In the genomic region with DNA sequence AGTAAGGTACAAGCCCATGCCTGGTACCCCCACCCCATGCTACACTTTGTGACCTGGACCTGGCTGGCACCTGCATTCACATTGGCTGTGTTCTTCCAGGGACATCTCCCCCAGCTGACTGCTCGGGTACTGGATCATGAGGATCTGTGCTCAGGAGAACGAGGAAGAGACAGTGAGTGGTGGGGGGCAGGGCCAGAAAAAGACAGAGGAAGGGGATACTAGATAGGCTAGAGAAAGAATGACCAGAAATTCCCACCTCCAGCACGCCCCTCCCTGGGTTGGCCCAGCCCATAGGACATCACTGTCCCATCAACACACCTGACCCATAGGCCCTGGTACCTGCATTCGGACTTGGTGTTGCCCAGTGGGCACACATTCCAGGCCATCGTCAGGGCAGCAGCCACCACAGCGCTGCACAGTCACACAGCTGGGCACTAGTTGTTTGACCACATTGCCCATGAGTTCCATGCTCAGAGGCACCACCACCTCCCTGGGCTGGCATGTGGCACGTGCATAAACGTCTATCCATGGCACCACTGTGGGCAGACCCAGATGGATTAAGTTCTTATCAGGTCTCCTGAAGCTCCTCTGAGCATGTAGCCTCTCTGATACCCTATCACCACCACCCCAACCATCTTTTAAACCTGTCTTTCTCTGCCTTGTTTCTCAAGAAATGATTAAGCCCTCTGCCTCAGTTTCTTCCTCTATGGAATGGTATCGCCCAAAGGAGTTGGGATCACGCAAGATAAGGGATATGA, we compare ENCODE assay signal across 8 mouse cellular contexts. TPM values are rescaled to one million over a fixed set of nuclear protein-coding genes. Genes with fewer than 3 reads are reported as not detected.
DNase-seq lines count a peak whose midpoint lies in the region; ATAC-seq lines count a peak whose summit lies in the region.

No protein-coding gene starts in this region.

- DNase-seq in kidney, postnatal 4 days = no peak
- no peak for DNase-seq in midbrain, embryonic 14.5 days
- DNase-seq in layer of hippocampus, postnatal 14 days (ENCODE audit: low spot score in 2 of 2) = no peak
- DNase-seq in B cell, adult 2 months = no peak

- no peaks in the 10 kb centered on the region for H3K9me3 ChIP-seq in kidney, embryonic 15.5 days (replicated peaks)
- H3K9me3 ChIP-seq in embryonic facial prominence, embryonic 12.5 days = no peaks in the 10 kb centered on the region
- H3K9me3 ChIP-seq in hindbrain, embryonic 15.5 days = no peaks in the 10 kb centered on the region
- H3K9me3 ChIP-seq in midbrain, embryonic 14.5 days (ENCODE audit: control insufficient read depth, low read length) = no peaks in the 10 kb centered on the region

- H3K4me1 ChIP-seq in kidney, embryonic 15.5 days = peaks cover 29% of the 10 kb centered on the region
- H3K4me1 ChIP-seq in embryonic facial prominence, embryonic 12.5 days = peaks cover 19% of the 10 kb centered on the region
- H3K4me1 ChIP-seq in hindbrain, embryonic 15.5 days (replicated peaks) = peaks cover 28% of the 10 kb centered on the region
- peaks cover 17% of the 10 kb centered on the region for H3K4me1 ChIP-seq in midbrain, embryonic 14.5 days (ENCODE audit: control insufficient read depth, insufficient read depth, low read length)

- peak overlapping the region; percentile 90; the same call in 1 of the 2 replicates for H3K27ac ChIP-seq in kidney, embryonic 15.5 days
- no peak overlapping the region for H3K27ac ChIP-seq in embryonic facial prominence, embryonic 12.5 days
- H3K27ac ChIP-seq in hindbrain, embryonic 15.5 days (replicated peaks) = no peak overlapping the region
- no peak overlapping the region for H3K27ac ChIP-seq in midbrain, embryonic 14.5 days (replicated peaks; ENCODE audit: low read depth, low read length)

- 77% methylated on average over 10 of the region's 10 CpGs for WGBS in kidney, embryonic 15.5 days
- WGBS in embryonic facial prominence, embryonic 12.5 days = 80% methylated on average over 10 of the region's 10 CpGs
- 79% methylated on average over 10 of the region's 10 CpGs for WGBS in hindbrain, embryonic 15.5 days
- WGBS in midbrain, embryonic 14.5 days = 85% methylated on average over 10 of the region's 10 CpGs

- peaks cover 39% of the 10 kb centered on the region for H3K36me3 ChIP-seq in kidney, embryonic 15.5 days
- peaks cover 29% of the 10 kb centered on the region for H3K36me3 ChIP-seq in embryonic facial prominence, embryonic 12.5 days
- peaks cover 13% of the 10 kb centered on the region; the same call in 1 of the 2 replicates for H3K36me3 ChIP-seq in hindbrain, embryonic 15.5 days
- H3K36me3 ChIP-seq in midbrain, embryonic 14.5 days (ENCODE audit: control insufficient read depth, insufficient read depth, low read length) = peaks cover 13% of the 10 kb centered on the region

- H3K4me2 ChIP-seq in kidney, embryonic 15.5 days = peak overlapping the region; percentile 92
- H3K4me2 ChIP-seq in embryonic facial prominence, embryonic 12.5 days (replicated peaks) = peak overlapping the region; percentile 86
- peak overlapping the region; percentile 86 for H3K4me2 ChIP-seq in hindbrain, embryonic 15.5 days
- H3K4me2 ChIP-seq in midbrain, embryonic 14.5 days (ENCODE audit: low read length) = peak overlapping the region; percentile 92

- peak overlapping the region; percentile 82 for H3K4me3 ChIP-seq in kidney, embryonic 15.5 days (replicated peaks)
- peak overlapping the region; percentile 91 for H3K4me3 ChIP-seq in embryonic facial prominence, embryonic 12.5 days
- H3K4me3 ChIP-seq in hindbrain, embryonic 15.5 days = peak overlapping the region; percentile 73
- H3K4me3 ChIP-seq in midbrain, embryonic 14.5 days (replicated peaks; ENCODE audit: low read depth, low read length) = peak overlapping the region; percentile 65; the same call in 1 of the 2 replicates

- ATAC-seq in kidney, embryonic 15.5 days (replicated peaks; ENCODE audit: low FRiP score) = no peak
- ATAC-seq in embryonic facial prominence, embryonic 12.5 days (ENCODE audit: insufficient number of reproducible peaks, insufficient read depth, low FRiP score, low TSS enrichment) = no peak
- no peak for ATAC-seq in hindbrain, embryonic 15.5 days (ENCODE audit: low FRiP score, low read depth)
- ATAC-seq in midbrain, embryonic 14.5 days (ENCODE audit: low FRiP score, low TSS enrichment) = no peak
- no peak for ATAC-seq in inflammation-experienced regulatory T-cells, adult 6 months

- peak overlapping the region; percentile 91 for H3K9ac ChIP-seq in kidney, embryonic 15.5 days
- peak overlapping the region; percentile 88; the same call in 1 of the 2 replicates for H3K9ac ChIP-seq in embryonic facial prominence, embryonic 12.5 days
- H3K9ac ChIP-seq in hindbrain, embryonic 15.5 days = peak overlapping the region; percentile 89
- peak overlapping the region; percentile 20; the same call in 1 of the 2 replicates for H3K9ac ChIP-seq in midbrain, embryonic 14.5 days (replicated peaks; ENCODE audit: low read length)

- H3K27me3 ChIP-seq in kidney, embryonic 15.5 days = no peaks in the 10 kb centered on the region
- no peaks in the 10 kb centered on the region for H3K27me3 ChIP-seq in embryonic facial prominence, embryonic 12.5 days
- H3K27me3 ChIP-seq in hindbrain, embryonic 15.5 days = no peaks in the 10 kb centered on the region
- H3K27me3 ChIP-seq in midbrain, embryonic 14.5 days (ENCODE audit: control insufficient read depth, insufficient read depth, low read length) = no peaks in the 10 kb centered on the region

RNA-seq across cellular contexts. Expression of a gene that starts 1.3 kb away (rescaled TPM):
- 39.5 and 41.0 TPM in 2 replicates for polyA plus RNA-seq in kidney, embryonic 15.5 days (2015; fragmentation: Nextera tagmentation; extraction: Ambion mirVana)
- 53.3 and 57.5 TPM in 2 replicates for polyA plus RNA-seq in embryonic facial prominence, embryonic 12.5 days (2016; fragmentation: Nextera tagmentation; extraction: Ambion mirVana)
- polyA plus RNA-seq in hindbrain, embryonic 15.5 days (2015; fragmentation: Nextera tagmentation; extraction: Ambion mirVana) = 63.9 and 67.5 TPM in 2 replicates
- 33.1 and 47.3 TPM in 2 replicates for polyA plus RNA-seq in midbrain, embryonic 14.5 days (2014; fragmentation: Nextera tagmentation; extraction: Ambion mirVana)
- 1 to 10 TPM; 2.5 to 3.6 (median 3.5) TPM for polyA plus RNA-seq in inflammation-experienced regulatory T-cells, adult 6 months (2017; shearing (Covaris generic))
- 10 to 100 TPM; 67.4 to 70.3 TPM for total RNA-seq in layer of hippocampus, postnatal 14 days (2021)

RNA-seq across cellular contexts. Expression of a gene that starts 5.8 kb away (rescaled TPM):
- polyA plus RNA-seq in kidney, embryonic 15.5 days (2015; fragmentation: Nextera tagmentation; extraction: Ambion mirVana) = 129 and 137 TPM in 2 replicates
- polyA plus RNA-seq in embryonic facial prominence, embryonic 12.5 days (2016; fragmentation: Nextera tagmentation; extraction: Ambion mirVana) = 76.2 and 77.9 TPM in 2 replicates
- polyA plus RNA-seq in hindbrain, embryonic 15.5 days (2015; fragmentation: Nextera tagmentation; extraction: Ambion mirVana) = 147 and 160 TPM in 2 replicates
- 73.8 and 86.9 TPM in 2 replicates for polyA plus RNA-seq in midbrain, embryonic 14.5 days (2014; fragmentation: Nextera tagmentation; extraction: Ambion mirVana)
- 100 to 1,000 TPM in 1 of 3 experiments, 10 to 100 TPM in 2; 44.0 to 102 (median 47.1) TPM for polyA plus RNA-seq in inflammation-experienced regulatory T-cells, adult 6 months (2017; shearing (Covaris generic))
- 10 to 100 TPM; 68.8 to 73.3 TPM for total RNA-seq in layer of hippocampus, postnatal 14 days (2021)

RNA-seq across cellular contexts. Expression of a gene that starts 6.2 kb away (rescaled TPM):
- 22.5 and 24.1 TPM in 2 replicates for polyA plus RNA-seq in kidney, embryonic 15.5 days (2015; fragmentation: Nextera tagmentation; extraction: Ambion mirVana)
- polyA plus RNA-seq in embryonic facial prominence, embryonic 12.5 days (2016; fragmentation: Nextera tagmentation; extraction: Ambion mirVana) = 22.5 and 23.1 TPM in 2 replicates
- polyA plus RNA-seq in hindbrain, embryonic 15.5 days (2015; fragmentation: Nextera tagmentation; extraction: Ambion mirVana) = 23.7 and 24.2 TPM in 2 replicates
- polyA plus RNA-seq in midbrain, embryonic 14.5 days (2014; fragmentation: Nextera tagmentation; extraction: Ambion mirVana) = 23.1 and 26.7 TPM in 2 replicates
- polyA plus RNA-seq in inflammation-experienced regulatory T-cells, adult 6 months (2017; shearing (Covaris generic)) = 10 to 100 TPM; 34.1 to 59.7 (median 59.0) TPM
- total RNA-seq in layer of hippocampus, postnatal 14 days (2021) = 10 to 100 TPM; 18.7 to 24.2 TPM

RNA-seq across cellular contexts. Expression of a gene that starts 9.8 kb away (rescaled TPM):
- 25.4 and 27.4 TPM in 2 replicates for polyA plus RNA-seq in kidney, embryonic 15.5 days (2015; fragmentation: Nextera tagmentation; extraction: Ambion mirVana)
- polyA plus RNA-seq in embryonic facial prominence, embryonic 12.5 days (2016; fragmentation: Nextera tagmentation; extraction: Ambion mirVana) = 20.5 and 25.0 TPM in 2 replicates
- polyA plus RNA-seq in hindbrain, embryonic 15.5 days (2015; fragmentation: Nextera tagmentation; extraction: Ambion mirVana) = 22.8 and 23.9 TPM in 2 replicates
- 19.4 and 20.2 TPM in 2 replicates for polyA plus RNA-seq in midbrain, embryonic 14.5 days (2014; fragmentation: Nextera tagmentation; extraction: Ambion mirVana)
- 10 to 100 TPM; 23.7 to 35.3 (median 33.7) TPM for polyA plus RNA-seq in inflammation-experienced regulatory T-cells, adult 6 months (2017; shearing (Covaris generic))
- 10 to 100 TPM; 10.9 to 11.9 TPM for total RNA-seq in layer of hippocampus, postnatal 14 days (2021)

RNA-seq across cellular contexts. Expression of a gene that starts 9.8 kb away (rescaled TPM):
- 11.2 and 12.1 TPM in 2 replicates for polyA plus RNA-seq in kidney, embryonic 15.5 days (2015; fragmentation: Nextera tagmentation; extraction: Ambion mirVana)
- 10.8 and 11.7 TPM in 2 replicates for polyA plus RNA-seq in embryonic facial prominence, embryonic 12.5 days (2016; fragmentation: Nextera tagmentation; extraction: Ambion mirVana)
- polyA plus RNA-seq in hindbrain, embryonic 15.5 days (2015; fragmentation: Nextera tagmentation; extraction: Ambion mirVana) = 21.5 and 21.8 TPM in 2 replicates
- 18.6 and 20.0 TPM in 2 replicates for polyA plus RNA-seq in midbrain, embryonic 14.5 days (2014; fragmentation: Nextera tagmentation; extraction: Ambion mirVana)
- 10 to 100 TPM in 1 of 3 experiments, 1 to 10 TPM in 2; 6.4 to 12.8 (median 8.2) TPM for polyA plus RNA-seq in inflammation-experienced regulatory T-cells, adult 6 months (2017; shearing (Covaris generic))
- 10 to 100 TPM; 16.4 to 20.4 TPM for total RNA-seq in layer of hippocampus, postnatal 14 days (2021)

Comparison
In these comparisons a context has a peak if more than half of its experiments do, and no peak if none do; other contexts are left out.
1. H3K9ac ChIP-seq: peak in every context shown above with its lines; median percentile 91 in kidney, embryonic 15.5 days; 89 in hindbrain, embryonic 15.5 days; 88 in embryonic facial prominence, embryonic 12.5 days; 20 in midbrain, embryonic 14.5 days.